Mouse (Mus musculus): ENCODE data around the gene Gpd1. TPM values are rescaled to one million over a fixed set of nuclear protein-coding genes. Genes with fewer than 3 reads are reported as not detected.

Gene Gpd1
- total RNA-seq (2014; rRNA removed; ENCODE audit: low replicate concordance) (8.7 and 16.4 TPM in 2 replicates), polyA plus RNA-seq (2015; fragmentation: Nextera tagmentation; extraction: Ambion mirVana) (9.0 and 9.9 TPM in 2 replicates)

DNA sequence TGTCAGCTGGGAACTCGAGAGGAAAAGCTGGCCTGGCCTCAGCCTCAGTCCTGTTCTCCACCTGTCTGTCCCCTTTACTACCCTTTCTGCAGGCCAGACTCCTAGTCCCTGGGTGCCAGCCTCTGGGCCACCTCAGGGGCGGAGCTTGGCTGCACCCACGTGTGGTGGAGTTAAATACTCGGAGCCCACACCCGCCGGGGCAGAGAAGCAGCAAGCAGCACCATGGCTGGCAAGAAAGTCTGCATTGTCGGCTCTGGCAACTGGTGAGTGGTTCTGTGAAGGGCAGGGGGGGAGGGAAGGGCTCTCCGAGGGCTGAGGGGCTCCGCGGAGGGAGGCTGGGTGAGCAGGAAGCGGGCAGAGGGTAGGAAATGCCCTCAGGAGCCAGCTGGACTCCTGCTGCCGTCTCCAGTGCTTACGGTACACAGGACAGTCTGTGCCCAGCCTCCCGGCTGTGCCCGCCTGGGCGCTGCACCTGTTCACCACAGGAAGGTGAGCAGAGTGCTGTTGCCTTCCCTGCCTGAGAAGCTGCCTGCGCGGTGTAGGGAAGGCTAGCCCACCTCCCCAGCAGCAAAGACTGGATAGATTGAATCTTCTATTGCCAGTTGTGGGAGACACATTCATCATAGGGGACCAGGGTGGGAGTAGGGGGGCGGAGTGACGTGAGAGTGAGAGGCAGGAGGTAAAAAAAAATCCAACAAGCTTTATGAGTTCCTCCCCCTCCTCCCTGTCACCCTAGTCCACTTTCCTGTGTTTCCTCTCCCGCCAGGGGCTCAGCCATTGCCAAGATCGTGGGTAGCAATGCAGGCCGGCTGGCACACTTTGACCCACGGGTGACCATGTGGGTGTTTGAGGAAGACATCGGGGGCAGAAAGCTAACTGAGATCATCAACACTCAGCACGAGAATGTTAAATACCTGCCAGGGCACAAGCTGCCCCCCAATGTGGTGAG lies at the start of gene Gpd1:
Gene Gpd1, plus strand, starts transcription at position 130 of the 949 bp plus-strand sequence.
- DNase-seq (ENCODE audit: low spot score) = peak; percentile 43
- peaks cover 27% of the 10 kb centered on the region for H3K4me1 ChIP-seq (ENCODE audit: control insufficient read depth, insufficient read depth)
- peak; percentile 7 for ATAC-seq (ENCODE audit: insufficient read depth, low read depth)

DNA sequence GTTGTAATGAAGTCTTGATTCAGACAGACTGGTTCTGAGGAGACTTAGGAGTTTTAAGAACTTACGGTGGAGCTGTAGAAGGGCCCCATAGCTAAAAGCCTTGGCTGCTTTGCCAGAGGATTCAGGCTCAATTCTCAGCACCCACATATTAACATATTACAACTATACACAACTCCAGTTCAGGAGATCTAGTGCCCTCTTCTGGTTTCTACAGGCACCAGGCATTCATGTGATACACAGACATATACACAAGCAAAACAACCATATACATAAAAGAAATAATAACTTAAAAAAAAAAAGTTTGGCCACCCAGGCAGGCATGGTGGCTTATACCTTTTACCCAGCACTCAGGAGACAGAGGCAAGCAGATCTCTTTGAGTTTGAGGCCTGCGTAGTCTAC lies 49.8 kb upstream of the Gpd1 start:
- Histone ChIP-seq H3K9me3 (replicated peaks; ENCODE audit: control insufficient read depth, low read length) (no peaks in the 10 kb centered on the region), H3K4me3 (ENCODE audit: low read depth, low read length) (no peak overlapping the region), H3K4me1 (ENCODE audit: control insufficient read depth, insufficient read depth) (peaks cover 13% of the 10 kb centered on the region; the same call in 1 of the 2 replicates), H3K4me2 (ENCODE audit: low read depth, low read length) (no peak overlapping the region), H3K36me3 (replicated peaks; ENCODE audit: control insufficient read depth, insufficient read depth, low read length) (no peaks in the 10 kb centered on the region), H3K27ac (ENCODE audit: low read depth) (no peak overlapping the region), H3K27me3 (ENCODE audit: control insufficient read depth, insufficient read depth, low read length) (peaks cover 66% of the 10 kb centered on the region), H3K9ac (replicated peaks; ENCODE audit: low read depth, low read length) (no peak overlapping the region)
- WGBS = 98% methylated on average over 2 of the region's 2 CpGs
- TF ChIP-seq EP300 (IDR thresholded peaks at IDR 0.05; ENCODE audit: low read depth) = no peak
- no peak for TF ChIP-seq CTCF (IDR thresholded peaks at IDR 0.05; ENCODE audit: low read depth)
- DNase-seq (ENCODE audit: low spot score) (no peak), ATAC-seq (ENCODE audit: insufficient read depth, low read depth) (no peak)

More for the DNA sequence above, at the start of gene Gpd1:
- Histone ChIP-seq H3K36me3 (replicated peaks; ENCODE audit: control insufficient read depth, insufficient read depth, low read length) (peaks cover 5% of the 10 kb centered on the region), H3K27me3 (ENCODE audit: control insufficient read depth, insufficient read depth, low read length) (no peaks in the 10 kb centered on the region), H3K9ac (replicated peaks; ENCODE audit: low read depth, low read length) (peak within 1 kb of the TSS; percentile 2; the same call in 1 of the 2 replicates), H3K4me3 (ENCODE audit: low read depth, low read length) (no peak within 1 kb of the TSS), H3K27ac (ENCODE audit: low read depth) (peak within 1 kb of the TSS; percentile 60), H3K9me3 (replicated peaks; ENCODE audit: control insufficient read depth, low read length) (no peaks in the 10 kb centered on the region), H3K4me2 (ENCODE audit: low read depth, low read length) (peak within 1 kb of the TSS; percentile 26)
- TF ChIP-seq CTCF (IDR thresholded peaks at IDR 0.05; ENCODE audit: low read depth) (no peak), EP300 (IDR thresholded peaks at IDR 0.05; ENCODE audit: low read depth) (no peak)
- 59% methylated on average over 25 of the region's 26 CpGs for WGBS

GRCm38 (mm10) chr15:99668881-99669280 lies 48.4 kb upstream of the Gpd1 start:
- no peak overlapping the region for H3K9ac ChIP-seq (replicated peaks; ENCODE audit: low read depth, low read length)
- no peaks in the 10 kb centered on the region for H3K36me3 ChIP-seq (replicated peaks; ENCODE audit: control insufficient read depth, insufficient read depth, low read length)
- DNase-seq (ENCODE audit: low spot score) (peak; percentile 67), ATAC-seq (ENCODE audit: insufficient read depth, low read depth) (peak; percentile 42; the same call in 1 of the 2 replicates)
- peaks cover 13% of the 10 kb centered on the region; the same call in 1 of the 2 replicates for H3K4me1 ChIP-seq (ENCODE audit: control insufficient read depth, insufficient read depth)
- TF ChIP-seq EP300 (IDR thresholded peaks at IDR 0.05; ENCODE audit: low read depth) = no peak
- TF ChIP-seq CTCF (IDR thresholded peaks at IDR 0.05; ENCODE audit: low read depth) = peak; percentile 95
- no peak overlapping the region for H3K4me2 ChIP-seq (ENCODE audit: low read depth, low read length)
- H3K27ac ChIP-seq (ENCODE audit: low read depth) = no peak overlapping the region
- peaks cover 77% of the 10 kb centered on the region for H3K27me3 ChIP-seq (ENCODE audit: control insufficient read depth, insufficient read depth, low read length)
- no peaks in the 10 kb centered on the region for H3K9me3 ChIP-seq (replicated peaks; ENCODE audit: control insufficient read depth, low read length)
- H3K4me3 ChIP-seq (ENCODE audit: low read depth, low read length) = no peak overlapping the region
- WGBS = 3% methylated on average over 12 of the region's 12 CpGs

GRCm38 (mm10) chr15:99669392-99669791 lies 47.9 kb upstream of the Gpd1 start:
- 0% methylated on average over 1 of the region's 1 CpGs for WGBS
- Histone ChIP-seq H3K4me1 (ENCODE audit: control insufficient read depth, insufficient read depth) (peaks cover 8% of the 10 kb centered on the region; the same call in 1 of the 2 replicates), H3K27me3 (ENCODE audit: control insufficient read depth, insufficient read depth, low read length) (peaks cover 82% of the 10 kb centered on the region), H3K27ac (ENCODE audit: low read depth) (no peak overlapping the region), H3K9me3 (replicated peaks; ENCODE audit: control insufficient read depth, low read length) (no peaks in the 10 kb centered on the region), H3K4me2 (ENCODE audit: low read depth, low read length) (no peak overlapping the region), H3K4me3 (ENCODE audit: low read depth, low read length) (no peak overlapping the region), H3K36me3 (replicated peaks; ENCODE audit: control insufficient read depth, insufficient read depth, low read length) (no peaks in the 10 kb centered on the region), H3K9ac (replicated peaks; ENCODE audit: low read depth, low read length) (no peak overlapping the region)
- DNase-seq (ENCODE audit: low spot score) (no peak), ATAC-seq (ENCODE audit: insufficient read depth, low read depth) (no peak)
- no peak for TF ChIP-seq CTCF (IDR thresholded peaks at IDR 0.05; ENCODE audit: low read depth)
- TF ChIP-seq EP300 (IDR thresholded peaks at IDR 0.05; ENCODE audit: low read depth) = no peak

GRCm38 (mm10) chr15:99670154-99670821 lies 47.0 kb upstream of the Gpd1 start, which contains the start of gene Asic1:
Gene Asic1 (plus strand): TSS chr15:99670368.
- 3% methylated on average over 21 of the region's 74 CpGs for WGBS
- peak; percentile 68 for ATAC-seq (ENCODE audit: insufficient read depth, low read depth)
- Histone ChIP-seq H3K4me1 (ENCODE audit: control insufficient read depth, insufficient read depth) (no peaks in the 10 kb centered on the region), H3K36me3 (replicated peaks; ENCODE audit: control insufficient read depth, insufficient read depth, low read length) (no peaks in the 10 kb centered on the region), H3K4me3 (ENCODE audit: low read depth, low read length) (peak within 1 kb of the TSS; percentile 55), H3K9ac (replicated peaks; ENCODE audit: low read depth, low read length) (0 out of 2 replicates have a peak within 1 kb of the TSS, but pooled peaks have one; percentile 4), H3K9me3 (replicated peaks; ENCODE audit: control insufficient read depth, low read length) (no peaks in the 10 kb centered on the region), H3K4me2 (ENCODE audit: low read depth, low read length) (peak within 1 kb of the TSS; percentile 94), H3K27ac (ENCODE audit: low read depth) (no peak within 1 kb of the TSS), H3K27me3 (ENCODE audit: control insufficient read depth, insufficient read depth, low read length) (peaks cover 84% of the 10 kb centered on the region)
- no peak for DNase-seq (ENCODE audit: low spot score)
- TF ChIP-seq EP300 (IDR thresholded peaks at IDR 0.05; ENCODE audit: low read depth) (no peak), CTCF (IDR thresholded peaks at IDR 0.05; ENCODE audit: low read depth) (no peak)
